Mouse (Mus musculus) hindbrain, embryonic 11.5 days (tissue): ENCODE results near the gene Ntmt1. TPM values are rescaled to one million over a fixed set of nuclear protein-coding genes. Genes with fewer than 3 reads are reported as not detected.
A peak's percentile ranks its signal among the peaks of the same experiment; 100 is the strongest.

ENCODE experiments used
- ATAC-seq: fragments of 200-750 bp; cut with Nextera tagmentation; 2 replicates; pipeline ENCODE4 v1.8.0; 2017; ENCODE audit warnings: mild to moderate bottlenecking, moderate TSS enrichment, moderate library complexity; ENCODE audit not compliant: low FRiP score
- DNase-seq: peaks from one replicate; pipeline ENCODE4 v3.0.0-alpha.2; 2015; ENCODE audit warnings: low spot score
- H3K27ac ChIP-seq: fragments of 300-500 bp; sonication (generic); 2 replicates; pipeline ENCODE4 v1.5.1; 2014; ENCODE audit warnings: mild to moderate bottlenecking, low read depth, low read length
- H3K27me3 ChIP-seq: fragments of 300-500 bp; sonication (generic); 2 replicates; pipeline ENCODE4 v1.6.1; 2014; ENCODE audit warnings: mild to moderate bottlenecking, low read length, moderate library complexity, mixed read lengths; ENCODE audit not compliant: control insufficient read depth, insufficient read depth
- H3K36me3 ChIP-seq: fragments of 300-500 bp; sonication (generic); 2 replicates; pipeline ENCODE4 v1.6.1; 2014; ENCODE audit warnings: mild to moderate bottlenecking, low read length, moderate library complexity, mixed read lengths; ENCODE audit not compliant: control insufficient read depth, insufficient read depth
- H3K4me1 ChIP-seq: fragments of 300-500 bp; sonication (generic); replicated peaks from 2 replicates; pipeline ENCODE4 v1.6.1; 2014; ENCODE audit warnings: low read length, mixed read lengths; ENCODE audit not compliant: control insufficient read depth, insufficient read depth
- H3K4me2 ChIP-seq: fragments of 300-500 bp; sonication (generic); replicated peaks from 2 replicates; pipeline ENCODE4 v1.6.1; 2014; ENCODE audit warnings: mild to moderate bottlenecking, low read depth, low read length
- H3K4me3 ChIP-seq: fragments of 300-500 bp; sonication (generic); 2 replicates; pipeline ENCODE4 v1.5.1; 2014; ENCODE audit warnings: low read depth, low read length
- H3K9ac ChIP-seq: fragments of 300-500 bp; sonication (generic); 2 replicates; pipeline ENCODE4 v1.6.1; 2014; ENCODE audit warnings: low read depth, low read length
- H3K9me3 ChIP-seq: fragments of 300-500 bp; sonication (generic); 2 replicates; pipeline ENCODE4 v1.6.1; 2016; ENCODE audit warnings: low read length; ENCODE audit not compliant: control insufficient read depth
- WGBS: fragments of 180-500 bp; shearing (Covaris S2); extraction: QIAGEN DNeasy Blood & Tissue Kit; methylation state at CpG from one replicate; pipeline ENCODE4 v1.1.7; 2014; 5-methylcytosine and 5-hydroxymethylcytosine counted together
- polyA plus RNA-seq: library from polyadenylated mRNA; unstranded; fragments of >200 nt; fragmentation: Nextera tagmentation; extraction: Ambion mirVana; gene quantifications from 2 replicates; pipeline ENCODE4 v1.2.1, GENCODE M21; 2014

Ntmt1 gene
- polyA plus RNA-seq, 1 experiment from 2014 or later = 108 TPM

DNA sequence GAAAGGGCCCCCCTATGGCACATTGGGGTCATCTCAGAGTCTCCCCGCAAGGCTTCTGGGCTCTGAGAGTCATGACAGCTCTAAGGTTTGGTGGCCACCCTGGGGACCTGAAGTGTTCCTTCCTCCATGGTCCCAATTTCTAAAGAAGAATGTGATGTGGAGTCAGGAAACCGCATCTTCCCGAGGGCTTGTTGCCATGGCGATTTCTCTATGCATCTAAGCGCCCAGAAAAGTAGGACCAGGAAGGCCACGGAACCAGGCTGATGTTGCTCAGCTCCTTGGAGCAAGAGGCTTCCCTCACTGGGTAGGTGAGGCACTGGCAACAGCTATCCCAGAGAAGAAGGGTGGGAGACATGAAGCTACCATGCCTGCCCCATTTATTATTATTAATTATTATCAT, 49.5 kb downstream of the Ntmt1 start:
- Histone ChIP-seq H3K27ac (no peak overlapping the region), H3K9me3 (no peaks in the 10 kb centered on the region), H3K27me3 (no peaks in the 10 kb centered on the region), H3K4me3 (no peak overlapping the region), H3K36me3 (no peaks in the 10 kb centered on the region), H3K4me1 (no peaks in the 10 kb centered on the region; the same call in 1 of the 2 replicates), H3K4me2 (no peak overlapping the region), H3K9ac (no peak overlapping the region)
- WGBS = 70% methylated on average over 6 of the region's 6 CpGs
- ATAC-seq (no peak), DNase-seq (no peak)

DNA sequence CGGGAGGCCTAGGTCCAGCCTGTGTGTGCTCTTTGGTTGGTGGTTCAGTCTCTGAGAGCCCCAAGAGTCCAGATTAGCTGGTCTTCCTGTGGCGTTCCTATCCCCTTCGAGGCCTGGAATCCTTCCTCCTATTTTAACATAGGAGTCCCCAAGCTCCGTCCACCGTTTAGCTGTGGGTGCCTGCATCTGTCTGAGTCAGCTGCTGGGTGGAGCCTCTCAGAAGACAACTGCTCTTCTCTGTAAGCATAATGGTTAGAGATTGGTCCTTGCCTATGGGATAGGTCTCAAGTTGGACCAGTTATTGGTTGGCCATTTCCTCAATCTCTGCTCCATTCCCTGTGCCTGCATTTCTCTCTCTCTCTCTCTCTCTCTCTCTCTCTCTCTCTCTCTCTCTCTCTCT, 52.2 kb downstream of the Ntmt1 start:
- H3K4me1 ChIP-seq = no peaks in the 10 kb centered on the region
- 88% methylated on average over 5 of the region's 5 CpGs for WGBS
- no peak overlapping the region for H3K4me2 ChIP-seq
- H3K27me3 ChIP-seq = peaks cover 6% of the 10 kb centered on the region; the same call in 1 of the 2 replicates
- no peaks in the 10 kb centered on the region for H3K36me3 ChIP-seq
- no peak overlapping the region for H3K4me3 ChIP-seq
- no peaks in the 10 kb centered on the region for H3K9me3 ChIP-seq
- ATAC-seq (no peak), DNase-seq (no peak)
- H3K27ac ChIP-seq = no peak overlapping the region
- H3K9ac ChIP-seq = no peak overlapping the region

DNA sequence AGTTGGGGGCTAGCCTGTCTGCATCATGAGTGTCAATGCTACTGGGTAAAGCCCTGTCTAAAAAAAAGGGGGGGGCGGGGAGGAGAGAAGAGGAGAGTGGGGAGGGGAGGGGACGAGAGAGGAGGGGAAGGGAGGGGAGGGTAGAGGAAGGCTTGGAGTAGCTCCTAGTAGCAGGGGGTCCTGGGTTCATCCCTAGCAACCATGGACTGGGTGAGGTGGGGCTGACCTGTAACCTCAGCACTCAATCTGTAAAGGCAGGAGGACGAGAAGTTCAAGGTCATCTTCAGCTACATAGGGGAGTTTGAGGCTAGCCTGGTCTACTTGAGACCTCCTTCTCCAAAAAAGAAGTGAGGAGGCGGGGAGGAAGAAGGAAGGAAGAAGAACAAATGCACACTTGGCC, 54.5 kb downstream of the Ntmt1 start:
- 58% methylated on average over 3 of the region's 4 CpGs for WGBS
- Histone ChIP-seq H3K9ac (no peak overlapping the region), H3K27ac (no peak overlapping the region), H3K4me1 (no peaks in the 10 kb centered on the region), H3K27me3 (peaks cover 7% of the 10 kb centered on the region; the same call in 1 of the 2 replicates), H3K36me3 (no peaks in the 10 kb centered on the region), H3K9me3 (no peaks in the 10 kb centered on the region), H3K4me2 (no peak overlapping the region), H3K4me3 (no peak overlapping the region)
- ATAC-seq (no peak), DNase-seq (no peak)

DNA sequence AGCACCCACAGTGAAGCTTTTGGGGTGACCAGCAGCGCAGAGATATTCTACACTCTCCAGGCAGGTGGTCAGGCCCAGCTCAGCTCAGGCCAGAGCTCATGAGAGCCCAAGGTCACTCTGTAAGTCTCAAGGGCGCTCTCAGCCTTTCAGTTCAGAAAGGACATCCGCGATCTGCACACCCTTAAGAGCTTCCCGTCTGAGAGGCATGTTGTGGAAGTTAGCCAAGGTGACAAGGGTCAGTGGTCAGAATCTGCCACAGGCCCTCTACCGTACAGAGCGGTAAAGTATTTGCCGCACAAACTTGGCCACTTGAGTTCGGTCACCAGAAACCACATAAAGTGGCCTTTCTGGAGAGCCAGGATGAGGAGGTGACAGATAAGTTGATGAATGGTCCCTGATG, 55.9 kb downstream of the Ntmt1 start:
- Histone ChIP-seq H3K36me3 (no peaks in the 10 kb centered on the region), H3K4me3 (no peak overlapping the region), H3K9ac (no peak overlapping the region), H3K4me1 (no peaks in the 10 kb centered on the region), H3K4me2 (no peak overlapping the region), H3K9me3 (no peaks in the 10 kb centered on the region), H3K27ac (no peak overlapping the region), H3K27me3 (peaks cover 7% of the 10 kb centered on the region; the same call in 1 of the 2 replicates)
- no peak for DNase-seq
- ATAC-seq = no peak
- 71% methylated on average over 9 of the region's 9 CpGs for WGBS

DNA sequence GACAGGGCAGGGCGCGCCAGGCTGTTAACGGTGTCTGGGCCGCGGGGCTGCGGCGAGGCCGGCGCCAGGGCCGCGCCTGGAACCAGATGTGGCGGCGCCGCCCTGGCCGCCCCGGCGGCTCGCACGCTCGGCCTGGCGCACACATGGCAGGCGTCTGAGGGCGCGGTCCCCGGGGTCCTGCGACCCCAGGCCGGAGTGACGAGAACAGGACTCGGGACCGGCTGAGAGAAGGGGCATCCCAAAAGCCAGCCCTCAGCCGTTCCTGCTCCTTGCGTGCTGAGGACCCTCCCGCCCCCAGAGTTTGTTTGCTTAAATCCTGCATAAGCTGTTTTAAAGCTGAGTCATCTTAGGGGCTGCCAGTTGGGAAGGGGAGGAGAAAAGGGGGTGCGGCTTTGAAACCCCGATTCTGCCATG, 57.3 kb downstream of the Ntmt1 start:
- Histone ChIP-seq H3K4me2 (peak overlapping the region; percentile 35), H3K36me3 (no peaks in the 10 kb centered on the region), H3K4me1 (no peaks in the 10 kb centered on the region), H3K9ac (no peak overlapping the region), H3K27me3 (peaks cover 7% of the 10 kb centered on the region; the same call in 1 of the 2 replicates), H3K9me3 (no peaks in the 10 kb centered on the region), H3K27ac (no peak overlapping the region), H3K4me3 (0 out of 2 replicates have a peak overlapping the region, but pooled peaks have one; percentile 17)
- DNase-seq = peak; percentile 55
- ATAC-seq = no peak
- WGBS = 4% methylated on average over 35 of the region's 35 CpGs

DNA sequence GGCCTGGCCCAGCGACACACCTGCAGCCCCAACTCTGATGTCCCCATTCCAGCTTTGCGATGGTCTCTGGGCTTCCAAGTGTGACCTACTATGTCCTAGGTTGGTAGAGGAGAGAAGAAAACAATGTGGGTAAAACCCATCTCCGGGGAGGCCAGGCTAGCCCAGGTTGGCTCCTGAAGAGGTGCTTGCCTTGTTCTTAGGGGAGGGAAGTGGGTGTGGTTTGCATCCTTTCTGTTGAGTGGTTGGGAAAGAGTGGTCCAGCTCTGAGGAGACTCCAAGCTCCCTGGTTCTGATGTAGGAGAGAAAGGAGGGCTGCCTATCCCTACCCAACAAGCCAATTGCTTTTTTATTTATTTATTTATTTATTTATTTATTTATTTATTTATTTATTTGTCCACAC, 57.8 kb downstream of the Ntmt1 start:
- Histone ChIP-seq H3K4me3 (no peak overlapping the region), H3K4me1 (no peaks in the 10 kb centered on the region), H3K36me3 (no peaks in the 10 kb centered on the region), H3K27me3 (peaks cover 7% of the 10 kb centered on the region; the same call in 1 of the 2 replicates), H3K9ac (no peak overlapping the region), H3K27ac (no peak overlapping the region), H3K4me2 (no peak overlapping the region), H3K9me3 (no peaks in the 10 kb centered on the region)
- ATAC-seq = no peak
- WGBS = 45% methylated on average over 3 of the region's 3 CpGs
- DNase-seq = no peak

DNA sequence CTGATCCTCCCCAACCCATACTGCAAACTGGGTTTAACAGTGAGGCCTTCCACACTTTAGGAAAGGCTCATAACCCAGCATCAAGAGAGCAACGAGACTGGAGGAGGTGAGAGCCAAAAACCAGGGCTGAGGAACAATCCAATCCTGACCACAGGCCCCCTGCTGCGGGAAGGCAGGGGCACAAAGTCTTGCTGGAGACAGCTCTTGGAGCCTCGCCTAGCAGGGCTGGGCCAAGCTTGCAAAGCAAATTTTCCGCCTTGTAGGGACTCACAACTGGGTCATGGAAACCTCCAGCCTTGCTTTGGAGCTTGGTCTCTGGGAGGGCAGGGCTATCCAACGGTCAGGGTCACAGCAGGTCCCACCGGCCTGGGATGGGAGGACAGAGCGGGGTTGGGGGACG, 63.2 kb downstream of the Ntmt1 start:
- Histone ChIP-seq H3K27me3 (no peaks in the 10 kb centered on the region), H3K36me3 (no peaks in the 10 kb centered on the region), H3K4me2 (no peak overlapping the region), H3K27ac (no peak overlapping the region), H3K4me1 (peaks cover 2% of the 10 kb centered on the region; the same call in 1 of the 2 replicates), H3K9me3 (no peaks in the 10 kb centered on the region), H3K9ac (no peak overlapping the region), H3K4me3 (no peak overlapping the region)
- WGBS = 66% methylated on average over 8 of the region's 8 CpGs
- no peak for ATAC-seq
- DNase-seq = no peak

Other genes starting within 250 kb of the Ntmt1 start
- gene Cstad, start 212.8 kb upstream of the Ntmt1 start, polyA plus RNA-seq = 0.18 and 0.57 TPM in 2 replicates
- 2.7 and 4.0 TPM in 2 replicates for gene 1700001O22Rik, start 4.2 kb upstream of the Ntmt1 start, polyA plus RNA-seq
- gene Asb6, start 22.5 kb downstream of the Ntmt1 start, polyA plus RNA-seq = 26.0 and 28.5 TPM in 2 replicates
- 36.7 and 39.7 TPM in 2 replicates for gene Prrx2, start 27.1 kb downstream of the Ntmt1 start, polyA plus RNA-seq
- gene Ptges, start 122.0 kb downstream of the Ntmt1 start, polyA plus RNA-seq = 5.5 and 5.6 TPM in 2 replicates
- gene Tor1b, start 145.1 kb downstream of the Ntmt1 start, polyA plus RNA-seq = 18.7 and 21.5 TPM in 2 replicates
- 73.7 and 83.5 TPM in 2 replicates for gene Tor1a, start 160.1 kb downstream of the Ntmt1 start, polyA plus RNA-seq
- 67.5 and 74.6 TPM in 2 replicates for gene BC005624, start 174.4 kb downstream of the Ntmt1 start, polyA plus RNA-seq
- gene Usp20, start 174.5 kb downstream of the Ntmt1 start, polyA plus RNA-seq = 14.6 and 14.8 TPM in 2 replicates